Mouse (Mus musculus): Measurements from ENCODE around the gene Cnksr1. TPM values are rescaled to one million over a fixed set of nuclear protein-coding genes. Genes with fewer than 3 reads are reported as not detected.

Gene Cnksr1
- polyA plus RNA-seq, 1 experiment from 2014 or later: 1.8 TPM

GRCm38 (mm10) chr4:134181112-134181511 lies 57.1 kb downstream of the Cnksr1 start:
- no peak for ATAC-seq (ENCODE audit: low FRiP score, low read depth)
- 80% methylated on average over 1 of the region's 1 CpGs for WGBS
- peaks cover 10% of the 10 kb centered on the region for H3K4me1 ChIP-seq
- H3K4me3 ChIP-seq: no peak overlapping the region
- H3K9me3 ChIP-seq: no peaks in the 10 kb centered on the region
- no peaks in the 10 kb centered on the region for H3K27me3 ChIP-seq
- H3K36me3 ChIP-seq: no peaks in the 10 kb centered on the region
- H3K9ac ChIP-seq: no peak overlapping the region
- H3K27ac ChIP-seq: no peak overlapping the region
- no peak overlapping the region for H3K4me2 ChIP-seq (replicated peaks)

Other genes with a start within 250 kb of the Cnksr1 start
- gene Dhdds, start 237.5 kb downstream of the Cnksr1 start, polyA plus RNA-seq (2015; fragmentation: Nextera tagmentation; extraction: Ambion mirVana): 45.1 and 45.6 TPM in 2 replicates
- gene Lin28a, start 219.6 kb downstream of the Cnksr1 start, polyA plus RNA-seq (2015; fragmentation: Nextera tagmentation; extraction: Ambion mirVana): 0.14 and 0.38 TPM in 2 replicates
- gene Zfp683, start 184.6 kb downstream of the Cnksr1 start, polyA plus RNA-seq (2015; fragmentation: Nextera tagmentation; extraction: Ambion mirVana): not detected in 2 replicates
- 4.9 and 5.4 TPM in 2 replicates for gene Crybg2, start 177.6 kb downstream of the Cnksr1 start, polyA plus RNA-seq (2015; fragmentation: Nextera tagmentation; extraction: Ambion mirVana)
- gene Cd52, start 143.3 kb downstream of the Cnksr1 start, polyA plus RNA-seq (2015; fragmentation: Nextera tagmentation; extraction: Ambion mirVana): 10.6 and 11.4 TPM in 2 replicates
- 13.6 and 14.3 TPM in 2 replicates for gene Ubxn11, start 135.8 kb downstream of the Cnksr1 start, polyA plus RNA-seq (2015; fragmentation: Nextera tagmentation; extraction: Ambion mirVana)
- 420 and 444 TPM in 2 replicates for gene Sh3bgrl3, start 109.6 kb downstream of the Cnksr1 start, polyA plus RNA-seq (2015; fragmentation: Nextera tagmentation; extraction: Ambion mirVana)
- 33.3 and 34.9 TPM in 2 replicates for gene Cep85, start 51.3 kb downstream of the Cnksr1 start, polyA plus RNA-seq (2015; fragmentation: Nextera tagmentation; extraction: Ambion mirVana)
- gene Gm7534, start 35.4 kb downstream of the Cnksr1 start, polyA plus RNA-seq (2015; fragmentation: Nextera tagmentation; extraction: Ambion mirVana): not detected in 2 replicates
- 0.23 TPM in 1 of 2 replicates, not detected in the other for gene Catsper4, start 11.0 kb downstream of the Cnksr1 start, polyA plus RNA-seq (2015; fragmentation: Nextera tagmentation; extraction: Ambion mirVana)
- gene E130218I03Rik, start 5.3 kb upstream of the Cnksr1 start, polyA plus RNA-seq (2015; fragmentation: Nextera tagmentation; extraction: Ambion mirVana): 0.23 and 0.66 TPM in 2 replicates
- 15.6 and 17.8 TPM in 2 replicates for gene Zfp593, start 7.2 kb upstream of the Cnksr1 start, polyA plus RNA-seq (2015; fragmentation: Nextera tagmentation; extraction: Ambion mirVana)
- not detected in 2 replicates for gene Gm30191, start 8.5 kb upstream of the Cnksr1 start, polyA plus RNA-seq (2015; fragmentation: Nextera tagmentation; extraction: Ambion mirVana)
- gene Grrp1, start 15.7 kb upstream of the Cnksr1 start, polyA plus RNA-seq (2015; fragmentation: Nextera tagmentation; extraction: Ambion mirVana): 4.7 and 5.3 TPM in 2 replicates
- 21.7 and 22.6 TPM in 2 replicates for gene Pdik1l, start 49.5 kb upstream of the Cnksr1 start, polyA plus RNA-seq (2015; fragmentation: Nextera tagmentation; extraction: Ambion mirVana)
- gene Trim63, start 76.7 kb upstream of the Cnksr1 start, polyA plus RNA-seq (2015; fragmentation: Nextera tagmentation; extraction: Ambion mirVana): 5.3 and 6.2 TPM in 2 replicates
- gene Slc30a2, start 104.8 kb upstream of the Cnksr1 start, polyA plus RNA-seq (2015; fragmentation: Nextera tagmentation; extraction: Ambion mirVana): 0.18 and 0.24 TPM in 2 replicates
- gene Extl1, start 145.5 kb upstream of the Cnksr1 start, polyA plus RNA-seq (2015; fragmentation: Nextera tagmentation; extraction: Ambion mirVana): 8.3 and 9.2 TPM in 2 replicates
- gene Pafah2, start 157.9 kb upstream of the Cnksr1 start, polyA plus RNA-seq (2015; fragmentation: Nextera tagmentation; extraction: Ambion mirVana): 11.3 and 12.9 TPM in 2 replicates
- 1,889 and 1,921 TPM in 2 replicates for gene Stmn1, start 229.9 kb upstream of the Cnksr1 start, polyA plus RNA-seq (2015; fragmentation: Nextera tagmentation; extraction: Ambion mirVana)

Measured in limb, embryonic 13.5 days (tissue).